Mouse (Mus musculus): ENCODE results near the gene Trim29. TPM values are rescaled to one million over a fixed set of nuclear protein-coding genes. Genes with fewer than 3 reads are reported as not detected.

Trim29 gene
- total and polyA plus RNA-seq, 3 experiments, result not detected

GRCm38 (mm10) chr9:43325486-43325885 lies 14.8 kb downstream of the Trim29 start:
- TF ChIP-seq GATA1 (IDR thresholded peaks at IDR 0.05; ENCODE audit: low read depth, low read length) (no peak), CHD2 (IDR thresholded peaks at IDR 0.05; ENCODE audit: low read length) (no peak), SMC3 (IDR thresholded peaks at IDR 0.05; ENCODE audit: low read depth, low read length) (no peak), KAT2A (conservative IDR thresholded peaks at IDR 0.05; ENCODE audit: low read depth, low read length) (no peak), TBP (IDR thresholded peaks at IDR 0.05; ENCODE audit: low read depth, low read length) (no peak), MAZ (IDR thresholded peaks at IDR 0.05; ENCODE audit: low read depth, low read length) (no peak), MAX (IDR thresholded peaks at IDR 0.05; ENCODE audit: low read length) (no peak), ETS1 (IDR thresholded peaks at IDR 0.05; ENCODE audit: low read depth, low read length) (no peak), POLR2AphosphoS2 (IDR thresholded peaks at IDR 0.05; ENCODE audit: low read length) (no peak), HCFC1 (IDR thresholded peaks at IDR 0.05; ENCODE audit: low read depth, low read length) (no peak), MEF2A (IDR thresholded peaks at IDR 0.05; ENCODE audit: extremely low read depth, insufficient replicate concordance, low read depth, low read length, poor library complexity, severe bottlenecking) (no peak), GABPA (IDR thresholded peaks at IDR 0.05; ENCODE audit: low read depth, low read length) (no peak)
- no peak for DNase-seq (ENCODE audit: low read depth, low spot score)

GRCm38 (mm10) chr9:43326015-43326631 lies 15.5 kb downstream of the Trim29 start:
- Histone ChIP-seq H3K4me3 (ENCODE audit: control insufficient read depth in 1 of 2, insufficient read depth in 1 of 2, low read depth in 2 of 2, low read length in 2 of 2) (no peak overlapping the region), H3K4me1 (ENCODE audit: control insufficient read depth in 1 of 2, insufficient read depth in 2 of 2, low read length in 2 of 2) (no peaks in the 10 kb centered on the region), H3K36me3 (ENCODE audit: control insufficient read depth in 1 of 2, insufficient read depth in 2 of 2, low read length in 2 of 2) (no peaks in the 10 kb centered on the region), H3K79me2 (ENCODE audit: control insufficient read depth, insufficient read depth, low read length, poor library complexity) (no peaks in the 10 kb centered on the region), H3K9me3 (replicated peaks; ENCODE audit: insufficient read depth, low read length) (no peaks in the 10 kb centered on the region), H3K27me3 (ENCODE audit: control insufficient read depth in 1 of 2, insufficient read depth in 2 of 2, low read length in 2 of 2) (no peaks in the 10 kb centered on the region), H3K9ac (ENCODE audit: control insufficient read depth, low read depth, low read length, poor library complexity, severe bottlenecking) (no peak overlapping the region), H3K27ac (ENCODE audit: control insufficient read depth, low read depth, low read length) (no peak overlapping the region)
- DNase-seq (ENCODE audit: low read depth, low spot score), result no peak
- TF ChIP-seq GATA1 (IDR thresholded peaks at IDR 0.05; ENCODE audit: low read depth, low read length) (no peak), E2F4 (IDR thresholded peaks at IDR 0.05; ENCODE audit: borderline replicate concordance, low read depth, low read length) (no peak), MAX (IDR thresholded peaks at IDR 0.05; ENCODE audit: low read length) (no peak), RCOR1 (IDR thresholded peaks at IDR 0.05; ENCODE audit: low read depth, low read length) (no peak), MYC (IDR thresholded peaks at IDR 0.05; ENCODE audit: low read depth, low read length) (no peak), USF2 (IDR thresholded peaks at IDR 0.05; ENCODE audit: borderline replicate concordance in 1 of 2, insufficient read depth in 1 of 2, low read depth in 1 of 2, low read length in 2 of 2) (no peak)

More at GRCm38 (mm10) chr9:43325486-43325885, 14.8 kb downstream of the Trim29 start:
- H3K4me1 ChIP-seq (ENCODE audit: control insufficient read depth in 1 of 2, insufficient read depth in 2 of 2, low read length in 2 of 2), result no peaks in the 10 kb centered on the region
- H3K27me3 ChIP-seq (ENCODE audit: control insufficient read depth in 1 of 2, insufficient read depth in 2 of 2, low read length in 2 of 2), result no peaks in the 10 kb centered on the region
- no peak overlapping the region for H3K9ac ChIP-seq (ENCODE audit: control insufficient read depth, low read depth, low read length, poor library complexity, severe bottlenecking)
- H3K36me3 ChIP-seq (ENCODE audit: control insufficient read depth in 1 of 2, insufficient read depth in 2 of 2, low read length in 2 of 2), result no peaks in the 10 kb centered on the region
- no peak overlapping the region for H3K27ac ChIP-seq (ENCODE audit: control insufficient read depth, low read depth, low read length)
- H3K9me3 ChIP-seq (replicated peaks; ENCODE audit: insufficient read depth, low read length), result no peaks in the 10 kb centered on the region
- H3K4me3 ChIP-seq (ENCODE audit: control insufficient read depth in 1 of 2, insufficient read depth in 1 of 2, low read depth in 2 of 2, low read length in 2 of 2), result no peak overlapping the region
- H3K79me2 ChIP-seq (ENCODE audit: control insufficient read depth, insufficient read depth, low read length, poor library complexity), result no peaks in the 10 kb centered on the region

All from MEL (cell line).